ENCODE assay signal across 8 mouse cellular contexts in the genomic region with DNA sequence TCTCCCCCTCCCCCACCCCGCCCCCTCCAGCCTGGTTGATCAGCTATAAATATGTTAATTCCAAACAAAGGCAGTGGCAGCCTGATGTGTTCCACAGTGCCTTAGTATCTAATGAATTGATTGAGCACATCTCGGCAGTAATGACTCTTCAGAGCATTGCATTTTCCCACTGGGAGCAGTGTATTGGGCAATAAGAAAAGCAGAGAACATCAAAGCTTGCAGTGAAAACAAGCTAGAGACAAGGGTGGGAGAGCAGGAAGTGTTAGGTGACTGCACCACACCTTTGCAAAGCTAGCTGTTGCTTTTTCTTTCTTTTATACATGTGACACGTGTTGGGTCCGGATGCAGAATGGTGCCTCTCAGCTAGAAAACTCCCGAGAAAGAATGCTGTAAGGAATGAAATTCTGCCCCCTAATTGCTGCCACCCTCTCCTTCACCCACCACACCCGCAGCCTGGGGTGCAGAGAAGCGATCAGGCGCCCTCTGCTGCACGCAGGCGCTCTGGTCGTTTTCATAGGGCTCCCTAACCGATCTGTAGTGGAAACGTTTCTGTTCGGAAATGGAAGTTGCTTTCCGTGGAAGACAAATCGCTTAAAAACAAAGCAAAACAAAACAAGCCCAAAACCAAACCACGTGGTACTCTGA. TPM values are rescaled to one million over a fixed set of nuclear protein-coding genes. Genes with fewer than 3 reads are reported as not detected.
A peak's percentile ranks its signal among the peaks of the same experiment; 100 is the strongest.
DNase-seq lines count a peak whose midpoint lies in the region; ATAC-seq and TF ChIP-seq lines count a peak whose summit lies in the region.

No protein-coding gene starts in this region.

- H3K9me3 ChIP-seq in kidney, embryonic 15.5 days (replicated peaks) = no peaks in the 10 kb centered on the region
- H3K9me3 ChIP-seq in lung, embryonic 14.5 days (ENCODE audit: low read depth, low read length) = no peaks in the 10 kb centered on the region

- peak; percentile 88 for ATAC-seq in granulocyte monocyte progenitor cell, adult 5-6 weeks (replicated peaks; ENCODE audit: poor library complexity, severe bottlenecking)
- peak; percentile 87 for ATAC-seq in kidney, embryonic 15.5 days (replicated peaks; ENCODE audit: low FRiP score)
- peak; percentile 62; the same call in 1 of the 2 replicates for ATAC-seq in lung, embryonic 14.5 days (ENCODE audit: insufficient read depth)
- peak; percentile 31 for ATAC-seq in neutrophil, adult 5-6 weeks (ENCODE audit: extremely low read depth, insufficient number of reproducible peaks, low FRiP score, poor library complexity, severe bottlenecking)

- WGBS in kidney, embryonic 15.5 days = 4% methylated on average over 17 of the region's 17 CpGs
- 8% methylated on average over 17 of the region's 17 CpGs for WGBS in lung, embryonic 14.5 days

- H3K4me3 ChIP-seq in kidney, embryonic 15.5 days (replicated peaks) = peak overlapping the region; percentile 28
- H3K4me3 ChIP-seq in lung, embryonic 14.5 days (ENCODE audit: low read depth, low read length) = no peak overlapping the region

- H3K4me2 ChIP-seq in kidney, embryonic 15.5 days = peak overlapping the region; percentile 59
- peak overlapping the region; percentile 40 for H3K4me2 ChIP-seq in lung, embryonic 14.5 days

- H3K27me3 ChIP-seq in kidney, embryonic 15.5 days = peaks cover 5% of the 10 kb centered on the region; the same call in 1 of the 2 replicates
- H3K27me3 ChIP-seq in lung, embryonic 14.5 days (ENCODE audit: insufficient read depth, low read length) = no peaks in the 10 kb centered on the region

- H3K4me1 ChIP-seq in kidney, embryonic 15.5 days = peaks cover 18% of the 10 kb centered on the region
- H3K4me1 ChIP-seq in lung, embryonic 14.5 days (ENCODE audit: insufficient read depth) = no peaks in the 10 kb centered on the region

- 0 out of 2 replicates have a peak overlapping the region, but pooled peaks have one; percentile 18 for H3K9ac ChIP-seq in kidney, embryonic 15.5 days
- H3K9ac ChIP-seq in lung, embryonic 14.5 days = no peak overlapping the region

- TF ChIP-seq CTCF in lung, embryonic 14.5 days (IDR thresholded peaks at IDR 0.05; ENCODE audit: low read depth) = peak; percentile 78

- peak; percentile 52 for DNase-seq in ovary, postnatal 36 days (ENCODE audit: low spot score)
- no peak for DNase-seq in ovary, adult 18-20 months (ENCODE audit: low spot score)
- peak; percentile 41 for DNase-seq in adrenal gland, postnatal 14 days
- peak; percentile 79 for DNase-seq in lung, embryonic 14.5 days
- DNase-seq in ovary, postnatal 10 days (ENCODE audit: low spot score) = no peak

- H3K27ac ChIP-seq in kidney, embryonic 15.5 days = no peak overlapping the region
- H3K27ac ChIP-seq in lung, embryonic 14.5 days (ENCODE audit: low read depth) = no peak overlapping the region

- no peaks in the 10 kb centered on the region for H3K36me3 ChIP-seq in kidney, embryonic 15.5 days
- no peaks in the 10 kb centered on the region for H3K36me3 ChIP-seq in lung, embryonic 14.5 days (ENCODE audit: insufficient read depth)

RNA-seq across cellular contexts. Expression of gene Lhcgr, which starts 38.8 kb away (rescaled TPM):
- not detected in 2 replicates for total RNA-seq in adrenal gland, postnatal 14 days (2021)
- total RNA-seq in granulocyte monocyte progenitor cell, adult 5-6 weeks (2014; fragmentation: Nextera tagmentation) = not detected in 2 replicates
- not detected in 2 replicates for total RNA-seq in granulocyte monocyte progenitor cell, adult 5-6 weeks (2017)
- 0.18 and 0.49 TPM in 2 replicates for polyA plus RNA-seq in kidney, embryonic 15.5 days (2015; fragmentation: Nextera tagmentation; extraction: Ambion mirVana)
- 0.31 and 0.61 TPM in 2 replicates for polyA plus RNA-seq in lung, embryonic 14.5 days (2014; fragmentation: Nextera tagmentation; extraction: Ambion mirVana)
- total RNA-seq in neutrophil, adult 5-6 weeks (2017) = not detected in 2 replicates

Comparison
In these comparisons a context has a peak if more than half of its experiments do, and no peak if none do; other contexts are left out.
1. DNase-seq: peak in ovary, postnatal 36 days (single experiment), adrenal gland, postnatal 14 days (single experiment) and lung, embryonic 14.5 days (single experiment); none in ovary, adult 18-20 months (single experiment) and ovary, postnatal 10 days (single experiment).
2. ATAC-seq: peak in every context shown above with its lines; median percentile 88 in granulocyte monocyte progenitor cell, adult 5-6 weeks; 87 in kidney, embryonic 15.5 days; 62 in lung, embryonic 14.5 days; 31 in neutrophil, adult 5-6 weeks.